Mouse (Mus musculus) spleen, postnatal 10 days (tissue): ENCODE measurements around the gene Msantd1.
"Not testable (repeated sequence)": the region's sequence is repeated elsewhere in the genome, so short reads cannot be mapped to it uniquely, and the experiment has no call there.

Experiments
- DNase-seq, 2 experiments: peaks; one replicate each; pipeline ENCODE4 v3.0.0; 2021 to 2022; ENCODE audit warnings: low spot score in 2 of 2

Msantd1 gene

DNA sequence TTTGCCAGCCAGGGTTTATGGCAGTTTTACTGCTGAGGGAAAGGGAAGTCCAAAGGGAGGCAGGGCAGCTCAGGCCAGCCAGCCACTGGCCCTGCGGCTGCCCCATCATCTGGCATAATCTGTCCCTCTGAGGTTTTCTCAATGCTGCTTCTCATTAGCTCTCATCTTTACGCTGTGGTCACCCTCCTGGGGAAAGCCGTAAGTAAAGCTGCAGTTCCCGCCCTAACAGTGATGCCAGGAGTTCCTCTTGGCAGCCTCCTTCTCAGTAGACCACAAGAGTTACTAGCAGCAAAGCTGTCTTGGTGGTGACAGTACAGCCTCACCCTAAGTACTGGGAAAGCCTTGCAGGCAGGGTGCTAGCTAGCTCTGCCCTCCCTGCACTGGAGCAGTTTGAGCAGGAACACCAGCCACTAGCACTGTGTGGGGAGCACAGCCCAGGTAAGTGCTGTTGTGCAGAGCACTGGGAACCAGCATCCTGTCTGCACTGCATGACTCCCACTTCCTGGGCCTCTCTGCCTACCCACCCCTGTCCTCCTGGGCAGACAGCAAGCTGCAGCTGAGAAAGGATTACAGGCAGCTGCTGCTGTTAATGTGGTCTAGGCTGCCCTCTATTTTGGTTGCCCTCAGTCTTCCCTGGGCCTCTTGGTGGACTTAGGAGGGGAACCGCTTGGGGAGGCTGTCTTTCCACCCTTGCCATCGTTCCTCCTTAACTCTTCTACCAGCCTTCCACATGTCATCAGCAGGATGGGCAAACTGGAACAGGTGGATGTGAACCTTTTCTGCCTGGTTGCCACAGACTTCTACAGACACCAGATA is at the start of gene Msantd1:
Gene Msantd1, plus strand, starts transcription at position 103 of the 816 bp plus-strand sequence.
- DNase-seq = no peak

DNA sequence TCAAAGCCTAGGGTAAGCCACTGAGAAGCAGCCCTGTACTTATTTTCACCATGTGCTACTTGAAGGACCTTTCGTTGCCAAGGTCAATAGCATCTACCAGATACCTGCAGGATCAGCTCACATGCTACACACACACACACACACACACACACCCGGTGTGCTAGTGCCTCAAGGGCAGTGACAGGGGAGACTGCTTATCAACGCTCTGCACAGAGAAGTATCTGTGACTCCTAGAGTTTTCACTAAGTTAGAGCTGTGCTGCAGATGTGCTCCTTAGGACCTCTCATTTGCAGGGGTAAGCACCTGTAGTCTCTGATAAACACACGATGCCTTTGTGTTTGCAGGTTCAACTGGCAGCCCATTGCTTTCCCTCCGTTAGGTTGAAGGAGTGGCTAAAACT is 42.4 kb upstream of the Msantd1 start:
- DNase-seq = no peak

DNA sequence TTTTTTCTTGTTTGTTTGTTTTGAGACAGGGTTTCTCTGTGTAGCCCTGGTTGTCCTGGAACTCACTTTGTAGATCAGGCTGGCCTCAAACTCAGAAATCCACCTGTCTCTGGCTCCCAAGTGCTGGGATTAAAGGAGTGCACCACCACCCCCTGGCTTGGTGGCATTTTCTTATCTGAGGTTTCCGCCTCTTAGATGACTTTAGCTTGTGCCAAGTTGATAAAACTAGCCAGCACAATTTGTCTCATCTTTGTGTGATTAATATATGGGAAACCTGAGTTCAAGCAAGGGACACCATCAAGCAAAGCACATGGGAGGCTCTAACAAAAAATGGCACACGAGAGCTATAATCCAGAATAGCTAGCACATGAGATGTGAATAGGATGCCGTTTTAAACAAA is 27.5 kb upstream of the Msantd1 start:
- DNase-seq = not testable (repeated sequence)

GRCm38 (mm10) chr5:34881023-34881422 is 26.8 kb upstream of the Msantd1 start:
- DNase-seq = peak in 1 of 2 experiments; percentile 8

GRCm38 (mm10) chr5:34885250-34885649 is 22.6 kb upstream of the Msantd1 start:
- no peak for DNase-seq

- no peak for DNase-seq
Observed at GRCm38 (mm10) chr5:34889252-34889651, 18.6 kb upstream of the Msantd1 start.

DNA sequence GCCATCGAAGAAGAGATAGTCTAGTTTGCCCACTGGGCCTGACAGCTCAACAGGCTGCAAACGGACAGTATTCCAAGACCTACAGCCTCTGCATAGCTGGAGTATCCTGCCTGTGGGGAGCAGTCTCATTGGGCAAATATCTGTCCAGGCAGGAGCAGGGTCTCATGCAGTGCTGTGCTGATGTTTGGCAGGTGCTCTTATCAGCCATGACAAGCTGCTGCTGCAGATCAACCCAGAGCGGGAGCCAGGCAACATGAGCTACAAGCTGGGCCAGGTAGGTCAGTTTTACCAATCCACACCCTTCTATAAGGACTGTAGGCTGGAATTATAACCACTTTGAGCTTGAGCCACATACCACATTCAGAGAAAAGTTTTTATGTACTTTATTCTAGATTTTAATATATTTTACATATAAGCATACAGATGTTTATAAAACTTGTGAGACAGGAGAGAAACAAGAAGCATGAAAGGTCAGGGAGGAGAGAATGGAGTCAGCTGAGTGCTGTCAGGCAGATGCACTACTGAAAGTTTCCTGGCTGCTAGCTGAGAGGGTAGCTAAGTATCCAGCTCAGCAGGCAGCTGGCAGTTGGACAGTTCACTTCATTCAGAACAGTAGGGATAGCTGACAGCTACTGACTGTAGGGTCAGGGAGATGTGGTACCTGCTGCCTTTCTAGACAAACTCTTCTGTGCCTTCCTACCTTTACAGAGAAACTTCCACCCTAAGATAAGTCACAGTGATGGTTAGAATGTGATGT is 10.9 kb upstream of the Msantd1 start:
- DNase-seq = peak in 1 of 2 experiments; percentile 65

DNA sequence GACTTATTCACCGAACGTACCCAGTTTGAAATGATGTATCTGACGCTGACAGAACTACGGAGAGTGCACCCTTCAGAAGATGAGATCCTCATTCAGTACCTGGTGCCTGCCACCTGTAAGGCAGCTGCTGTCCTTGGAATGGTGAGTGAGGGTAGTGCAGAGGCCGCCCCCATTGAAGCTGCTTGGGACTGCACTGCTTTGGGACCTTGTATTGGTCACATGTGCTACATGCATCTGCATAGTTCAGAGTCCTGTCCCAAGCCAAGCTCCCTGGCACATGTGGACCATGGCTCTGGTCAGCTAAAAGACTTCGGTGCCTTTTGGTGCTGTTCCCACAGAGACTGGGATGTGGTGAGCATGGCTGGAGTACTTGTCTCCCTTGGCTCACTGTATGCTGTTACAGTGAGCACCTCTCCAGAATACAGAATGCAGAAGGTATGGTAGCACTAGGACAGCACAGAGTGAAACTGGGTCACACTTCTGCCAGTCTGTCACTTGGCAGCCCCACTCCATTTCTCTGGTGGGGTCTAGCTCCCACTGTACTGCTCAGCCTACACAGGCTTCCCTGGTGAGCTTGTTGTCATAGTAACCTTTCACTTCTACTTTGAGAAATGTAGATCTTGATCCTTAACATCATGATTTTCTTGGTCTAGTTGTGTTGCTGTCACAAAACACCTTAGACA is 7.9 kb upstream of the Msantd1 start:
- DNase-seq = no peak

DNA sequence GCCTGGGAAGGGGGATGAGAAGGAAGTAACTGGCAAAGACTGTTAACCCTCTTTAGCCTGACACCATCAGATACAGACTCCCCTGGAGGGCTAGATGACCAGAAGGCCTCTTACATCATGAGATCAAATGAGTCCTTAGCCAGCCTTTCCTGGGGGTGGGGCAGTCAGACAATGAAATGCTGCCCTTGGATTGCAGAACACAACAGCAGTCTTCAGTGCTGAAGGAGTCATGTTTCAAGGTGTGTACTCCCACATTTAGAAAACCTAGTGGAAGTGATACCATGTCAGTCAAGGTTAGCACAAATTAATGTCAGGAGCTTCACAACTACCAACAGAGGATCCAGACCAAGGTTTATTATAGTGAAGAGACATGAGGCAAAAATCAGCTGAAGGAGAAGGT is 5.4 kb upstream of the Msantd1 start:
- DNase-seq = no peak

- DNase-seq = no peak
Observed at GRCm38 (mm10) chr5:34902811-34903385, 4.9 kb upstream of the Msantd1 start.

GRCm38 (mm10) chr5:34904412-34904811 is 3.4 kb upstream of the Msantd1 start:
- DNase-seq = no peak

- DNase-seq = no peak
Observed at GRCm38 (mm10) chr5:34907230-34907629, 582 bp upstream of the Msantd1 start.

DNA sequence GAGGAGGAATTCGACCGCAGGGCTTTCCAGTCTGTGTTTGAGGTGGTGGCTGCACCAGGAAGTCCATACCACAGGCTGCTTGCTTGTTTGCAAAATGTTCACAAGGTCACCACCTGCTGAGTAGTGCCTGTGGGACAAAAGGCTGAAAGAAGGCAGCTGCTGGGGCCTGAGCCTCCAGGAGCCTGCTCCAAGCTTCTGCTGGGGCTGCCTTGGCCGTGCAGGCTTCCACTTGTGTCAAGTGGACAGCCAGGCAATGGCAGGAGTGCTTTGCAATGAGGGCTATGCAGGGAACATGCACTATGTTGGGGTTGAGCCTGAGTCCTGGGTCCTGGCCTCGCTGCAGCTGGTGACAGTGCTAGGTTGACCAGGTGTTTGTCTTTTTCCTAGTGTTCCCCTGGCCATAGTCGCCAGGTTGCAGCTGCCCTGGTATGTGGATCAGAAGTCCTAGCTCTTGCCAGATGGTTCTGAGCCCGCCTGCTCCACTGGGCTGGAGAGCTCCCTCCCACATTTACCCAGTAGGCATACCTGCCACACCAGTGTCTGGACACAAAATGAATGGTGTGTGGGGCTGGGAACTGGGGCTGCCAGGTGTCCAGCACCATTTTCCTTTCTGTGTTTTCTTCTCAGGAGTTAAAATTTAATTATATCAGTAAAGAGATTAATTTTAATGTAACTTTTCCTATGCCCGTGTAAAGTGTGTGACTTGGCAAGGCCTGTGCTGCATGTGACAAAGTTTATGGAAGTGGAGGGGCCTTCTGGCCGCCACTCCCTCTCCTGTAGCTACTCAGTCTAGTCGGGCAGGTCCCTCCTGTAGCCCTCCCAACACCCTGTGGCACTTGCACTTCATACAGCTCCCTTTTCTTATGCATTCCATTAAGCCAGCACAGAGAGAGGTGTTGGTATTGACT is 1.2 kb downstream of the Msantd1 start:
- DNase-seq = no peak

DNA sequence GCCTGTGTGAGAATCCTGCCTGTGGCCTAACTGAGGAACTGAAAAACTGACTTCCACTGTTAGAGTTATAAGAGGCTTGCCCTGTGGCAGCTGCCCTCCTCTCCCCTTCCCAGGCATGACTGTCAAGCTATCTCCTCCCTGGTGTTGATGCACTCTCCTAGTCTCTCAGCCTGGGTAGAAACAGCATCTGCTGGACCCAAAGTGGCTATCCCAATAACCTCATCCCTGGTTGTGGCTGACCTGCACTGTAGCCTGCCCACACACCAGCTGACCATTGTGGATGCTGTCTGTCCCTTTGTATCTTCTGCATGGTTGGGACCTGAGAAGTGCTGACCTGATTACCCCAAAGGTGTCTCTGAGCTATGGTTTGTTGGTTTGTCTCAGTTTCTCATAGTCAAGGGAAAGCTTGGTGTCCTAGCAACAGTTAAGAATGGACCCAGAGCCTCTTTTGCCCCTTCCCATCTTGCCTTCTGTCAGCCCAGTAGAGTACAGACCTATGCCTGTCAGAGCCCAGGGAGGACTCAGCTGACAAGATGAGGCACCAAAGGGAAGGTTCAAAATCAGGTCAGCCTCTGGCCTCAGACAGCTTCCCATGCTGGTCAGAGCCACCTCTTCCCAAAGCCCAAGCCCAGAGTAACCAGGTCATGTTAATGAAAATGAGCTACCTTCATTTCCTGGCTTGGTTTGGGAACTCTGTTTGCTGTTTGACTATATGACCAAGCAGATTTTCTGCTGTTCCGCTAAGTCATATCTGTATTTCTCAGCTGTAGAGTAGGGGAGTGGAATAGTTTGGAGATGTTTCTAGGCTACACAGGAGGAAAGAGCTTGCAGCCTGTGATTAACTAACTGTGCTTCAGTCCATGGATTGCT is 2.1 kb downstream of the Msantd1 start:
- DNase-seq = peak in 1 of 2 experiments; percentile 61

- peak in 1 of 2 experiments; percentile 62 for DNase-seq
Observed at GRCm38 (mm10) chr5:34910504-34910815, 2.6 kb downstream of the Msantd1 start.

DNA sequence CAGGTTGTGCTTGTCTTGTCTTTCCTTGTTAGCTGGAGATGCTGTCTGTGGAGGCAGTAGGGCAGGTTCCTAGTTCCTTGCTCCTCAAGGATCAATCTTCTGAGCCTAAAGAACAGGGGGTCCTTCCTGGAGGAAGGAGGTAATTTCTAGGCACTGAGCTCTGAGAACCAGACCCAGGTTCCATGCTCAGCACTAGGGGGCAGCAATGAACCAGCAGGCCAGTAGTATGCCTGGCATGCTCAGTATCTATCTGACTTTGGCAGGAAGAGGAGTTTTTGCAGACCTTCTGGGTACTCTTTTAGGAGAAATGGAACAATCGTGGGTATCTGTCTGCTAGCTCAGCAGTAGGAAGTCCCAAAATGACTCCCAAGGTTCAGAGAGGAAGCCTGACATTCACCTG is 8.0 kb downstream of the Msantd1 start:
- peak; percentile 81 to 89 for DNase-seq

GRCm38 (mm10) chr5:34917234-34917655 is 9.4 kb downstream of the Msantd1 start:
- no peak for DNase-seq

DNA sequence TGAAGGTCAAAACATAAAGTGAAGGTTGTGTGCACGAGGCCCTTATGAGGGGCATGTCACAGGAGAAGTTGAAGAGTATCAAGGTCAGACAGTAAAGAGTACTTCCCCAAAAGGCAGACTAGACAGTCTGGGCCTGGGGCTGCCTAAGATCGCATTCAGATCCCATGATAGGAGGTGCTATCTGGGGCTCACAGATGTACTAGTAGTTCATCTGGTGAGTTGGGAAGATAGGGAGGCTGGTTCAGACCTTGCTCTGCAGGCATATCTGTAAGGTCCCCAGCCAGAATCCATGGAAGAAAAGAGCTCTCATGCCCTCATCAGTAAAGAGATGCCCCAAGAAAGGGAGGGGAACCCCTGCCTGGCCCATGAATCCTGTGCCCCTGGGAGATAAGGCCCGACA is 11.0 kb downstream of the Msantd1 start:
- no peak for DNase-seq

DNA sequence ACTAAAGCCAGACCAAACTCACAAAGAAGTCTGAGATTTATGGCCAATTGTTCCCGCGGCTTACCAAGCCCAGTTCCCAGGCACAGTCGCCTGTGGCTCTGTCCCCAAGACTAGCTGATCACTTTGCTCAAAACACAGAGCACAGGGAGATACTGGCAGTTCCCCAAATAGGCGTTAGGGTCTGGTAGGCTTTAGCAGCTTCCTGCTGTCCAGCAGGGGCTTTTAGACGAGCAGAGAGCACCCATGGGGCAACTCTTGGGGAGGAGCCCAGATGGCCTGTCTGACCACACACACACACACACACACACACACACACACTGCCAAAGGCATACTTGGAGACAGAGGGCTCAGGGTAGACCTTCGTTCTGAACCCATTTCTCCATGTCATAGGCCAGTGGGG is 14.7 kb downstream of the Msantd1 start:
- DNase-seq = no peak

DNA sequence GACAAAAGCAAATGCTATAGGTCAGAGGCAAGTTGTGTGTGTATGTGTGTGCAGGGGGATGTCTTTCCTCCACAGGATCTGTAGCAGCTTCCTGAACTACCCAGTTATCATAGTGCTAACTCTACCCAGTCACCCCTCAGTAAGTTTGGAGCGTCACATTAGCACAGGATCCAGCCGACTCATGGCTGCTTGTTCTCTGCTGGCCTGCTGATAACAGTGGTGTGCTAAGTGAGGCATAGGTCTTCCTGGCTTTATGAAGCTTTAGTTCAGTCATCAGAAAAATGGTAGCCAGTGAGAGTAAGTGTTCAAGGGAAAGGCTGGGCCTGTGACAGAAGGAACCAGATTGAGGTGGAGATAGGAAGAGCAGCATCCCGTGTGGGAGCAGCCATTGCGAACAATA is 16.1 kb downstream of the Msantd1 start:
- DNase-seq = peak; percentile 50 to 64
